Comparison of ENCODE assay signal across 8 mouse cellular contexts in genomic region chr6:142814495-142814921, GRCm38 (mm10). TPM values are rescaled to one million over a fixed set of nuclear protein-coding genes. Genes with fewer than 3 reads are reported as not detected.
DNase-seq lines count a peak whose midpoint lies in the region; ATAC-seq lines count a peak whose summit lies in the region.

No protein-coding gene starts in this region.

- peak overlapping the region; percentile 38; the same call in 1 of the 2 replicates for H3K27ac ChIP-seq in intestine, embryonic 14.5 days (ENCODE audit: low read depth)

- intact Hi-C loops in gastrocnemius, postnatal 36 days (cut with DNase I): loop anchor here (2.0 kb wide), 1 partner anchor 36 kb away; no protein-coding TSS in a partner anchor
- intact Hi-C loops in left cerebral cortex, postnatal 10 days (cut with DNase I): no loop called here

- DNase-seq in adrenal gland, adult 2 months: peak; percentile 76
- peak; percentile 97 for DNase-seq in embryo, embryonic 10.5 days (ENCODE audit: low spot score)
- DNase-seq in gastrocnemius, postnatal 36 days: peak; percentile 53 to 55
- peak; percentile 95 for DNase-seq in intestine, embryonic 14.5 days (ENCODE audit: low spot score)
- peak; percentile 78 to 84 for DNase-seq in left cerebral cortex, postnatal 10 days (ENCODE audit: extremely low spot score in 1 of 2, low spot score in 2 of 2)
- DNase-seq in right cerebral cortex, postnatal 14 days: peak; percentile 93
- DNase-seq in urinary bladder, postnatal 4 days (ENCODE audit: low spot score in 2 of 2): peak; percentile 48 to 82

- peak overlapping the region; percentile 48; the same call in 1 of the 2 replicates for H3K9ac ChIP-seq in intestine, embryonic 14.5 days (ENCODE audit: low read length)

- H3K9me3 ChIP-seq in intestine, embryonic 14.5 days (ENCODE audit: control insufficient read depth, low read length): no peaks in the 10 kb centered on the region

- H3K27me3 ChIP-seq in intestine, embryonic 14.5 days (replicated peaks; ENCODE audit: control insufficient read depth, insufficient read depth, low read length): no peaks in the 10 kb centered on the region

- peak overlapping the region; percentile 62 for H3K4me2 ChIP-seq in intestine, embryonic 14.5 days (ENCODE audit: low read length)

- peak overlapping the region; percentile 35 for H3K4me3 ChIP-seq in intestine, embryonic 14.5 days (ENCODE audit: low read depth, low read length)

- WGBS in intestine, embryonic 14.5 days: 3% methylated on average over 15 of the region's 15 CpGs

- no peaks in the 10 kb centered on the region for H3K36me3 ChIP-seq in intestine, embryonic 14.5 days (ENCODE audit: control insufficient read depth, insufficient read depth, low read length)

- peaks cover 7% of the 10 kb centered on the region; the same call in 1 of the 2 replicates for H3K4me1 ChIP-seq in intestine, embryonic 14.5 days (replicated peaks; ENCODE audit: control insufficient read depth, insufficient read depth, low read length)

- peak; percentile 70; the same call in 1 of the 2 replicates for ATAC-seq in intestine, embryonic 14.5 days (replicated peaks; ENCODE audit: low FRiP score, low TSS enrichment, low read depth)
- peak; percentile 68 for ATAC-seq in megakaryocyte-erythroid progenitor cell, adult 5-6 weeks (replicated peaks; ENCODE audit: low FRiP score, low TSS enrichment, poor library complexity, severe bottlenecking)

RNA-seq across cellular contexts. Expression of gene Sult6b2, which starts 10.2 kb away (rescaled TPM):
- total RNA-seq in adrenal gland, adult 2 months (2021): not detected
- not detected in 2 replicates for polyA plus RNA-seq in adrenal gland, adult 2 months (2012; rRNA removed)
- not detected for total RNA-seq in gastrocnemius, postnatal 36 days (2021)
- polyA plus RNA-seq in intestine, embryonic 14.5 days (2014; fragmentation: Nextera tagmentation; extraction: Ambion mirVana): 0.19 and 0.28 TPM in 2 replicates
- total RNA-seq in left cerebral cortex, postnatal 10 days (2021): under 1 TPM; 0.16 to 0.19 TPM
- not detected in 2 replicates for total RNA-seq in megakaryocyte-erythroid progenitor cell, adult 5-6 weeks (2014; fragmentation: Nextera tagmentation)
- total RNA-seq in megakaryocyte-erythroid progenitor cell, adult 5-6 weeks (2017): not detected in 2 replicates

RNA-seq across cellular contexts. Expression of gene Cmas, which starts 58.0 kb away (rescaled TPM):
- total RNA-seq in adrenal gland, adult 2 months (2021): 10 to 100 TPM; 30.5 to 30.8 TPM
- polyA plus RNA-seq in adrenal gland, adult 2 months (2012; rRNA removed): 4.4 and 11.0 TPM in 2 replicates
- 10 to 100 TPM; 26.9 to 27.2 TPM for total RNA-seq in gastrocnemius, postnatal 36 days (2021)
- 109 and 112 TPM in 2 replicates for polyA plus RNA-seq in intestine, embryonic 14.5 days (2014; fragmentation: Nextera tagmentation; extraction: Ambion mirVana)
- total RNA-seq in left cerebral cortex, postnatal 10 days (2021): 100 to 1,000 TPM; 141 to 143 TPM
- total RNA-seq in megakaryocyte-erythroid progenitor cell, adult 5-6 weeks (2014; fragmentation: Nextera tagmentation): 56.9 and 59.1 TPM in 2 replicates
- 49.5 and 84.8 TPM in 2 replicates for total RNA-seq in megakaryocyte-erythroid progenitor cell, adult 5-6 weeks (2017)

Comparison
In these comparisons a context has a peak if more than half of its experiments do, and no peak if none do; other contexts are left out.
1. Peak in every context shown above with its lines: DNase-seq, ATAC-seq, H3K4me3 ChIP-seq and H3K27ac ChIP-seq.